Mouse (Mus musculus) intestine, embryonic 16.5 days (tissue): ENCODE data around the gene Enpp1. TPM values are rescaled to one million over a fixed set of nuclear protein-coding genes. Genes with fewer than 3 reads are reported as not detected.

Source experiments
- ATAC-seq: fragments of 200-750 bp; cut with Nextera tagmentation; 2 replicates; pipeline ENCODE4 v1.8.0; 2017; ENCODE audit warnings: moderate TSS enrichment, moderate library complexity
- H3K27ac ChIP-seq: fragments of 300-500 bp; sonication (generic); 2 replicates; pipeline ENCODE4 v1.5.1; 2014; ENCODE audit warnings: mild to moderate bottlenecking, low read length
- H3K27me3 ChIP-seq: fragments of 300-500 bp; sonication (generic); replicated peaks from 2 replicates; pipeline ENCODE4 v1.6.1; 2014; ENCODE audit warnings: low read length, control low read depth, mixed read lengths; ENCODE audit not compliant: control insufficient read depth, insufficient read depth
- H3K36me3 ChIP-seq: fragments of 300-500 bp; sonication (generic); 2 replicates; pipeline ENCODE4 v1.6.1; 2014; ENCODE audit warnings: low read length, control low read depth; ENCODE audit not compliant: control insufficient read depth, insufficient read depth
- H3K4me1 ChIP-seq: fragments of 300-500 bp; sonication (generic); 2 replicates; pipeline ENCODE4 v1.6.1; 2014; ENCODE audit warnings: low read length, control low read depth, mixed read lengths; ENCODE audit not compliant: control insufficient read depth, insufficient read depth
- H3K4me2 ChIP-seq: fragments of 300-500 bp; sonication (generic); 2 replicates; pipeline ENCODE4 v1.6.1; 2014; ENCODE audit warnings: low read depth, low read length, control low read depth
- H3K4me3 ChIP-seq: fragments of 300-500 bp; sonication (generic); 2 replicates; pipeline ENCODE4 v1.5.1; 2014; ENCODE audit warnings: mild to moderate bottlenecking, low read length
- H3K9ac ChIP-seq: fragments of 300-500 bp; sonication (generic); 2 replicates; pipeline ENCODE4 v1.6.1; 2014; ENCODE audit warnings: low read depth, low read length
- H3K9me3 ChIP-seq: fragments of 300-500 bp; sonication (generic); 2 replicates; pipeline ENCODE4 v1.6.1; 2016; ENCODE audit warnings: low read length, control low read depth; ENCODE audit not compliant: control insufficient read depth
- WGBS: fragments of 180-500 bp; shearing (Covaris S2); extraction: QIAGEN DNeasy Blood & Tissue Kit; methylation state at CpG from one replicate; pipeline ENCODE4 v1.1.7; 2014; 5-methylcytosine and 5-hydroxymethylcytosine counted together
- polyA plus RNA-seq: library from polyadenylated mRNA; unstranded; fragments of >200 nt; fragmentation: Nextera tagmentation; extraction: Ambion mirVana; gene quantifications from 2 replicates; pipeline ENCODE4 v1.2.1, GENCODE M21; 2015

Gene Enpp1
- polyA plus RNA-seq, 1 experiment from 2014 or later = 10.1 TPM

DNA sequence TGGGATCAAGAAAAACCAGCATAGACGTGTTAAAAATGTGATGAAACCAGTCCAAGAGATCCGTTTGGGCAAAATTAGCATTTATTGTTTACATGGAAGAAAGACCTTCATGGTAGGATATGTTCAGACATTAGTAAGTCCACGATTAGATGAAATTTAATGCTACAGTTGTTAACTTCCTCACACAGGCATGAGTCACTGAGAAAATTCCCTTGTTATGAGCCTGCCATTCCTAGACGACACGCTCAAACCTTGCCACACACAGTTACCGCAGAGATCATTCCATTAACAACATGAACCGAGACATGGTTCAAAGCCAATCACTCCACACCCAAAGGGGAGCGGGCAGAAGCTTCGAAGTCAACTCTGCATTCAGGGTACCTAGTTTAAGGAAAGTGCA is 122.7 kb downstream of the Enpp1 start:
- 89% methylated on average over 9 of the region's 9 CpGs for WGBS
- no peak overlapping the region for H3K4me3 ChIP-seq

DNA sequence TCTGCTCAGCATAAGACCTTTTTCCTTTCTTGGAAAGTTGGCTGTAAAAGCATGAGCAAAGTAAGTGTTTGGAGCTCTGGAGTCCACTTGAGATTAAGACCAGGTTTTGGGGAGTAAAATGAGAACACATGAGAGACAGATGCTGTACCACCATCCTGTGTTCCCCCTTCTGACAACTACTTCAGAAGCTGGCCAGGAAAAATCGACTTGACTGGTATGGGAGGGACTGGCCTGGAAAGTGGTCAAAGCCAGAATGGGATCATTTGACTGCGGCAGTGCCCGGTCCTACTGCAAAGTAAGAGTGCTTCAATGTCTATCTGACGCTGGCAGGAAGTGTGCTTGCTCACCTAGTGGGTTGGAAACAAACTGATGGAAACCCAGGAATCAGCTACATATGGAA is 123.1 kb downstream of the Enpp1 start:
- ATAC-seq = no peak
- no peak overlapping the region for H3K4me3 ChIP-seq
- H3K27me3 ChIP-seq = no peaks in the 10 kb centered on the region
- no peak overlapping the region for H3K9ac ChIP-seq
- no peak overlapping the region for H3K4me2 ChIP-seq
- no peaks in the 10 kb centered on the region for H3K36me3 ChIP-seq
- peaks cover 11% of the 10 kb centered on the region; the same call in 1 of the 2 replicates for H3K4me1 ChIP-seq
- no peaks in the 10 kb centered on the region for H3K9me3 ChIP-seq
- WGBS = 80% methylated on average over 4 of the region's 4 CpGs
- no peak overlapping the region for H3K27ac ChIP-seq

More for the DNA sequence above, 122.7 kb downstream of the Enpp1 start:
- Histone ChIP-seq H3K4me2 (no peak overlapping the region), H3K27ac (no peak overlapping the region), H3K4me1 (peaks cover 11% of the 10 kb centered on the region; the same call in 1 of the 2 replicates), H3K9me3 (no peaks in the 10 kb centered on the region), H3K36me3 (no peaks in the 10 kb centered on the region), H3K27me3 (no peaks in the 10 kb centered on the region), H3K9ac (no peak overlapping the region)
- no peak for ATAC-seq

Other genes starting within 250 kb of the Enpp1 start
- 8.9 and 12.7 TPM in 2 replicates for gene Ccn2, start 116.7 kb downstream of the Enpp1 start, polyA plus RNA-seq
- 25.1 and 38.5 TPM in 2 replicates for gene Enpp3, start 130.7 kb upstream of the Enpp1 start, polyA plus RNA-seq
- gene Med23, start 157.8 kb upstream of the Enpp1 start, polyA plus RNA-seq = 14.6 and 15.7 TPM in 2 replicates
- 4.9 and 5.9 TPM in 2 replicates for gene Arg1, start 215.3 kb upstream of the Enpp1 start, polyA plus RNA-seq